Mouse (Mus musculus): ENCODE data around the gene Mesd. TPM values are rescaled to one million over a fixed set of nuclear protein-coding genes. Genes with fewer than 3 reads are reported as not detected.
A peak's percentile ranks its signal among the peaks of the same experiment; 100 is the strongest.

The Mesd gene
- polyA plus RNA-seq (2014; fragmentation: Nextera tagmentation; extraction: Ambion mirVana) = 56.2 and 62.8 TPM in 2 replicates

GRCm38 (mm10) chr7:83884021-83884658 is at the start of gene Mesd, which contains the start of gene Tlnrd1:
Gene Mesd, plus strand, starts transcription at chr7:83884466.
Gene Tlnrd1, minus strand, starts transcription at chr7:83884305.
- H3K9me3 ChIP-seq (replicated peaks; ENCODE audit: control insufficient read depth, low read length) = no peaks in the 10 kb centered on the region
- H3K9ac ChIP-seq (ENCODE audit: low read length) = peak within 1 kb of the TSS; percentile 87
- peaks cover 23% of the 10 kb centered on the region for H3K4me1 ChIP-seq (ENCODE audit: control insufficient read depth, insufficient read depth, low read length)
- peak within 1 kb of the TSS; percentile 87 for H3K4me2 ChIP-seq (ENCODE audit: low read length)
- DNase-seq (ENCODE audit: low spot score) (peak; percentile 93), ATAC-seq (peak; percentile 81)
- peak within 1 kb of the TSS; percentile 57 for H3K4me3 ChIP-seq (ENCODE audit: low read depth, low read length)
- 0 out of 2 replicates have a peak, but pooled peaks cover 4% of the 10 kb centered on the region for H3K36me3 ChIP-seq (ENCODE audit: control insufficient read depth, insufficient read depth, low read length)
- no peaks in the 10 kb centered on the region for H3K27me3 ChIP-seq (replicated peaks; ENCODE audit: control insufficient read depth, insufficient read depth, low read length)
- H3K27ac ChIP-seq (ENCODE audit: low read depth, low read length) = peak within 1 kb of the TSS; percentile 89
- WGBS = 1% methylated on average over 64 of the region's 69 CpGs

GRCm38 (mm10) chr7:83838525-83839224 is 45.6 kb upstream of the Mesd start:
- Histone ChIP-seq H3K9ac (ENCODE audit: low read length) (no peak overlapping the region), H3K36me3 (ENCODE audit: control insufficient read depth, insufficient read depth, low read length) (no peaks in the 10 kb centered on the region), H3K27me3 (replicated peaks; ENCODE audit: control insufficient read depth, insufficient read depth, low read length) (no peaks in the 10 kb centered on the region), H3K4me1 (ENCODE audit: control insufficient read depth, insufficient read depth, low read length) (no peaks in the 10 kb centered on the region), H3K4me3 (ENCODE audit: low read depth, low read length) (no peak overlapping the region), H3K27ac (ENCODE audit: low read depth, low read length) (no peak overlapping the region), H3K9me3 (replicated peaks; ENCODE audit: control insufficient read depth, low read length) (no peaks in the 10 kb centered on the region), H3K4me2 (ENCODE audit: low read length) (no peak overlapping the region)
- WGBS = 84% methylated on average over 5 of the region's 5 CpGs
- no peak for DNase-seq (ENCODE audit: low spot score)
- no peak for ATAC-seq

- Histone ChIP-seq H3K27me3 (replicated peaks; ENCODE audit: control insufficient read depth, insufficient read depth, low read length) (no peaks in the 10 kb centered on the region), H3K4me3 (ENCODE audit: low read depth, low read length) (no peak overlapping the region), H3K4me2 (ENCODE audit: low read length) (no peak overlapping the region), H3K27ac (ENCODE audit: low read depth, low read length) (no peak overlapping the region), H3K4me1 (ENCODE audit: control insufficient read depth, insufficient read depth, low read length) (no peaks in the 10 kb centered on the region), H3K9ac (ENCODE audit: low read length) (no peak overlapping the region), H3K9me3 (replicated peaks; ENCODE audit: control insufficient read depth, low read length) (no peaks in the 10 kb centered on the region), H3K36me3 (ENCODE audit: control insufficient read depth, insufficient read depth, low read length) (no peaks in the 10 kb centered on the region)
- DNase-seq (ENCODE audit: low spot score) = no peak
- no peak for ATAC-seq
- WGBS = 80% methylated on average over 2 of the region's 2 CpGs
These were observed 44.2 kb upstream of the Mesd start for GRCm38 (mm10) chr7:83840076-83840475.

GRCm38 (mm10) chr7:83842486-83843259 is 41.6 kb upstream of the Mesd start:
- H3K9ac ChIP-seq (ENCODE audit: low read length) = no peak overlapping the region
- H3K27me3 ChIP-seq (replicated peaks; ENCODE audit: control insufficient read depth, insufficient read depth, low read length) = no peaks in the 10 kb centered on the region
- H3K4me2 ChIP-seq (ENCODE audit: low read length) = no peak overlapping the region
- H3K4me3 ChIP-seq (ENCODE audit: low read depth, low read length) = no peak overlapping the region
- no peaks in the 10 kb centered on the region for H3K4me1 ChIP-seq (ENCODE audit: control insufficient read depth, insufficient read depth, low read length)
- ATAC-seq = no peak
- no peak overlapping the region for H3K27ac ChIP-seq (ENCODE audit: low read depth, low read length)
- no peaks in the 10 kb centered on the region for H3K36me3 ChIP-seq (ENCODE audit: control insufficient read depth, insufficient read depth, low read length)
- no peaks in the 10 kb centered on the region for H3K9me3 ChIP-seq (replicated peaks; ENCODE audit: control insufficient read depth, low read length)
- DNase-seq (ENCODE audit: low spot score) = no peak
- 51% methylated on average over 6 of the region's 6 CpGs for WGBS

- no peak for DNase-seq (ENCODE audit: low spot score)
These were observed 39.5 kb upstream of the Mesd start for GRCm38 (mm10) chr7:83844807-83845206.

GRCm38 (mm10) chr7:83847187-83848075 is 36.8 kb upstream of the Mesd start:
- no peaks in the 10 kb centered on the region for H3K9me3 ChIP-seq (replicated peaks; ENCODE audit: control insufficient read depth, low read length)
- no peaks in the 10 kb centered on the region for H3K27me3 ChIP-seq (replicated peaks; ENCODE audit: control insufficient read depth, insufficient read depth, low read length)
- ATAC-seq (no peak), DNase-seq (ENCODE audit: low spot score) (no peak)
- 58% methylated on average over 5 of the region's 5 CpGs for WGBS
- H3K27ac ChIP-seq (ENCODE audit: low read depth, low read length) = no peak overlapping the region; the same call in 1 of the 2 replicates
- no peak overlapping the region for H3K4me3 ChIP-seq (ENCODE audit: low read depth, low read length)
- no peak overlapping the region for H3K4me2 ChIP-seq (ENCODE audit: low read length)
- H3K36me3 ChIP-seq (ENCODE audit: control insufficient read depth, insufficient read depth, low read length) = no peaks in the 10 kb centered on the region
- H3K9ac ChIP-seq (ENCODE audit: low read length) = no peak overlapping the region
- H3K4me1 ChIP-seq (ENCODE audit: control insufficient read depth, insufficient read depth, low read length) = no peaks in the 10 kb centered on the region

More at GRCm38 (mm10) chr7:83844807-83845206, 39.5 kb upstream of the Mesd start:
- no peak overlapping the region for H3K9ac ChIP-seq (ENCODE audit: low read length)
- 92% methylated on average over 3 of the region's 3 CpGs for WGBS
- H3K4me2 ChIP-seq (ENCODE audit: low read length) = no peak overlapping the region
- no peaks in the 10 kb centered on the region for H3K27me3 ChIP-seq (replicated peaks; ENCODE audit: control insufficient read depth, insufficient read depth, low read length)
- no peak for ATAC-seq
- H3K4me3 ChIP-seq (ENCODE audit: low read depth, low read length) = no peak overlapping the region
- no peaks in the 10 kb centered on the region for H3K4me1 ChIP-seq (ENCODE audit: control insufficient read depth, insufficient read depth, low read length)
- no peaks in the 10 kb centered on the region for H3K9me3 ChIP-seq (replicated peaks; ENCODE audit: control insufficient read depth, low read length)
- H3K36me3 ChIP-seq (ENCODE audit: control insufficient read depth, insufficient read depth, low read length) = no peaks in the 10 kb centered on the region
- H3K27ac ChIP-seq (ENCODE audit: low read depth, low read length) = no peak overlapping the region

DNA sequence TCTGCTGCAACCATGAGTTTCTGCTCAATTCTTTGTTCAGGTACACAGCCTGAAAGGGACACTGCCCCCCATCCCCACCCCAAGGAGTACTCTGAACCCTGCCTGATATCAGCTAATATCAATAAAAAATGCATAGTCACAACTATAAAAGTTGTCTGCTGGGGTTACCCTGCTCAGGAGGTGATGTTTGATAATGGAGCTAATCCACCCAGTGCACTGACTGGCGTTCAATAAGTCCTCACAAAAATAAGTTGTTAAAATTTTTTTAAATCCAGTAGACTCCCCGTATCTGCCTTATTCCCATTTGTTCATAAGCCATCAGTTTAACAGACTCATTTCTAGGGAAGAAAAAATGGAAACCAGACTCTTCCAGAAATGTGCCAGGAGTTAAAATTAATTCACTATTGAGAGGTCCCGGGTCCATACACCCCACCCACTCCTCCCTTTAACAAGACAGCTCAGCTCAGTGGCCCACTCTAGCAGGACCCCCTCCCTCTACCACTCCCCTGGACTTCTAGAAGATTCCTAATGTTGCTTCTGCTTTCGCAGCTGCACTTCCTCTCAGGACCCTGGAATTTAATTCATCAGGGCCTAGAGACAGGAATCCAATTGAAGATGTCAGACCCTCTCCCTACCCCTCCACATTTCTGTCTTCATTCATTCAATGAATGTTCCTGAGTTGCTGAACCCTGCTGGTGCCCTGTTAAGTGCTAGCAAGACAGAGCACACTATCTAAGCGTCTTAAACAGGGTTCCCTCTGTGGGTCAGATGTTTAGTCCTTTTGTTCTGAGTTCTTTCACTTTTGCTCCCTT is 32.5 kb upstream of the Mesd start:
- Histone ChIP-seq H3K9ac (ENCODE audit: low read length) (no peak overlapping the region), H3K4me3 (ENCODE audit: low read depth, low read length) (no peak overlapping the region), H3K27ac (ENCODE audit: low read depth, low read length) (no peak overlapping the region), H3K36me3 (ENCODE audit: control insufficient read depth, insufficient read depth, low read length) (no peaks in the 10 kb centered on the region), H3K9me3 (replicated peaks; ENCODE audit: control insufficient read depth, low read length) (no peaks in the 10 kb centered on the region), H3K27me3 (replicated peaks; ENCODE audit: control insufficient read depth, insufficient read depth, low read length) (no peaks in the 10 kb centered on the region), H3K4me1 (ENCODE audit: control insufficient read depth, insufficient read depth, low read length) (no peaks in the 10 kb centered on the region), H3K4me2 (ENCODE audit: low read length) (no peak overlapping the region)
- WGBS = 51% methylated on average over 5 of the region's 5 CpGs
- DNase-seq (ENCODE audit: low spot score) = no peak
- no peak for ATAC-seq

Measured in forebrain, embryonic 14.5 days (tissue).